Mouse (Mus musculus) C2C12 (cell line): Measurements from ENCODE around the gene Prkce.

Experiments used
- CEBPB ChIP-seq: IDR thresholded peaks from one replicate; pipeline ENCODE4 v1.6.1; 2011; ENCODE audit warnings: low read depth, mild to moderate bottlenecking, control low read depth, moderate library complexity
- CTCF ChIP-seq: IDR thresholded peaks from one replicate; pipeline ENCODE4 v1.5.1; 2011; ENCODE audit not compliant: control insufficient read depth, insufficient read depth, insufficient read length
- MAX ChIP-seq: IDR thresholded peaks from one replicate; pipeline ENCODE4 v1.6.1; 2011; ENCODE audit warnings: mild to moderate bottlenecking, control low read depth
- MYOG ChIP-seq: IDR thresholded peaks from one replicate; pipeline ENCODE4 v1.6.1; 2011; ENCODE audit not compliant: control insufficient read depth, insufficient read length; ENCODE audit errors: extremely low read depth

- no peak for TF ChIP-seq MAX
- no peak for TF ChIP-seq CTCF
- no peak for TF ChIP-seq MYOG
- no peak for TF ChIP-seq CEBPB
Observed at GRCm38 (mm10) chr17:86193979-86194378, 26.4 kb downstream of the Prkce start.
